Mouse (Mus musculus) monocyte, adult 59 days (primary cell): ENCODE measurements around the gene Zfp414. TPM values are rescaled to one million over a fixed set of nuclear protein-coding genes. Genes with fewer than 3 reads are reported as not detected.

ENCODE experiments used
- total RNA-seq, 2 experiments: library from RNA; stranded (reverse); gene quantifications; one replicate each; pipeline ENCODE4 v1.2.4; 2023

The Zfp414 gene
- 10 to 100 TPM; 49.5 to 51.0 TPM for total RNA-seq

GRCm38 (mm10) chr17:33628621-33629486, at the start of gene Zfp414:
Zfp414 (plus strand) TSS chr17:33629090.

GRCm38 (mm10) chr17:33637516-33638276, 8.8 kb downstream of the Zfp414 start, which contains the start of gene Pram1:
Pram1 (plus strand) TSS chr17:33638056.

Other genes with a start within 250 kb of the Zfp414 start
- gene Zfp101, start 234.4 kb upstream of the Zfp414 start, total RNA-seq, result 1 to 10 TPM; 3.4 to 4.3 TPM
- gene Actl9, start 196.2 kb upstream of the Zfp414 start, total RNA-seq, result not detected
- 100 to 1,000 TPM in 1 of 2 experiments, 10 to 100 TPM in 1; 76.0 to 104 TPM for gene Adamts10, start 104.9 kb upstream of the Zfp414 start, total RNA-seq
- 100 to 1,000 TPM; 480 to 526 TPM for gene Myo1f, start 73.4 kb upstream of the Zfp414 start, total RNA-seq
- 10 to 100 TPM; 28.9 to 42.0 TPM for gene Pram1, start 9.0 kb downstream of the Zfp414 start, total RNA-seq
- 100 to 1,000 TPM; 235 to 317 TPM for gene Hnrnpm, start 57.8 kb downstream of the Zfp414 start, total RNA-seq
- gene March2, start 89.6 kb downstream of the Zfp414 start, total RNA-seq, result 10 to 100 TPM; 56.4 to 61.5 TPM
- 100 to 1,000 TPM; 210 to 222 TPM for gene Rab11b, start 131.4 kb downstream of the Zfp414 start, total RNA-seq
- 1 to 10 TPM; 5.3 to 7.1 TPM for gene Angptl4, start 152.7 kb downstream of the Zfp414 start, total RNA-seq
- gene Kank3, start 181.4 kb downstream of the Zfp414 start, total RNA-seq, result 10 to 100 TPM; 17.2 to 17.8 TPM
- gene Rps28, start 195.5 kb downstream of the Zfp414 start, total RNA-seq, result 1,000 to 10,000 TPM; 2,442 to 2,474 TPM
- 100 to 1,000 TPM; 123 to 158 TPM for gene Ndufa7, start 195.5 kb downstream of the Zfp414 start, total RNA-seq
- 1 to 10 TPM; 1.8 to 2.6 TPM for gene Cd320, start 214.0 kb downstream of the Zfp414 start, total RNA-seq
- gene Gm7029, start 244.7 kb downstream of the Zfp414 start, total RNA-seq, result not detected